Mouse (Mus musculus): Measurements from ENCODE around the gene Pgm5. TPM values are rescaled to one million over a fixed set of nuclear protein-coding genes. Genes with fewer than 3 reads are reported as not detected.

The Pgm5 gene
- polyA plus RNA-seq, 1 experiment from 2014 or later: 0.17 TPM

Other genes with a start within 250 kb of the Pgm5 start
- gene Tmem252, start 187.8 kb downstream of the Pgm5 start, polyA plus RNA-seq (2016; fragmentation: Nextera tagmentation; extraction: Ambion mirVana): 0.29 and 0.44 TPM in 2 replicates
- 293 and 344 TPM in 2 replicates for gene Gm10053, start 13.8 kb upstream of the Pgm5 start, polyA plus RNA-seq (2016; fragmentation: Nextera tagmentation; extraction: Ambion mirVana)
- gene Foxd4, start 39.3 kb upstream of the Pgm5 start, polyA plus RNA-seq (2016; fragmentation: Nextera tagmentation; extraction: Ambion mirVana): 1.00 and 1.2 TPM in 2 replicates
- 23.5 and 23.6 TPM in 2 replicates for gene Cbwd1, start 99.8 kb upstream of the Pgm5 start, polyA plus RNA-seq (2016; fragmentation: Nextera tagmentation; extraction: Ambion mirVana)
- 1.8 TPM in 2 replicates for gene Dock8, start 137.7 kb upstream of the Pgm5 start, polyA plus RNA-seq (2016; fragmentation: Nextera tagmentation; extraction: Ambion mirVana)